Mouse (Mus musculus) adrenal gland, postnatal 0 days (tissue): ENCODE data around the gene Gm21943. TPM values are rescaled to one million over a fixed set of nuclear protein-coding genes. Genes with fewer than 3 reads are reported as not detected.

Experiments
- polyA plus RNA-seq: library from polyadenylated mRNA; unstranded; fragments of >200 nt; fragmentation: Nextera tagmentation; extraction: Ambion mirVana; gene quantifications from 2 replicates; pipeline ENCODE4 v1.2.1, GENCODE M21; 2015

Gm21943 gene
- polyA plus RNA-seq = not detected in 2 replicates

DNA sequence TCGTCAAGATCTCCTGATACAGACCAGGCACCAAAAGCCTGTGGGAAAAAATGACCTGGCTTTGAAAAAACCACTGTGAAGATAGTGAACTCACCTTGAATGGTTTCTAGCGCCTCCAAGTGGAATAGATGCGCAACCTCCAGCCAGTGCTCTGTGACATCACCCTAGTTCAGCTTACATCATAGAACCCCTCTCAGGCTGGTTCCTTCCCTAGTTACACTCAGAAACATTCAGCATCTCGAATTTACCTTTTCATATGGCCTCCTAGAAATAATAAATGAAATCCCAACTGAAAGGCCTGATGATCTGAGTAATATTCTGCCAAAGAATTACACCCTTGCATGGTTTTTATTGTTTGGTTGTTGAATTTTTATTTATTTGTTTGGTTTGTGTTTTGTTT lies at the start of gene Gm21943:
Gene Gm21943, minus strand, starts transcription at position 101 of the 400 bp plus-strand sequence.

Other genes starting within 250 kb of the Gm21943 start
- gene Gm28961, start 172.0 kb upstream of the Gm21943 start, polyA plus RNA-seq = not detected in 2 replicates